Comparison of ENCODE assay signal across 18 mouse cellular contexts in the genomic region with DNA sequence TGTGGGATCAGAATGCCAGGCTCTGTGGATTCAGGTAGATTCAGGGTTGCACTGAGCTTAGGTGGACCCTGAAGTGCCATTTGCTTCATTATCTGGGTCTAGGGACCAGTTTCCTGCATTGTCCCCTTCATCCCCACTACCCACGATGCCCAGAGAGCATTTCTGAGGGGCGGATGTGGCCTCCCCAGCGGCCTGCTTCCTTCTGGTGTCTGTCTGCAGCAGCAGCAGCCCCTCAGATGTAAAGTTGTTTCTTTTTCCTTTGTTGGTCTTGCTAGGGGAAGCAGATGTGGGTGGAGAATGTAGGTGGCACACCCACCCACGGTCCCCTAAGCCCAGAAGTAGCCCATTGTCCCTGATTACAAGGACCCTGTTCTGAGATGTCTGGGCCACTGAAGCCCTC.
A peak's percentile ranks its signal among the peaks of the same experiment; 100 is the strongest.
DNase-seq lines count a peak whose midpoint lies in the region; ATAC-seq and TF ChIP-seq lines count a peak whose summit lies in the region.
"Had no signal": no experiment of that assay in that cellular context is flagged by ENCODE, and none has a peak within 500 bp of the region (broad histone marks: within the 10 kb centered on the region; RNA-seq: fewer than 3 reads in every experiment).

No protein-coding gene starts in this region.

- no peak for TF ChIP-seq CTCF in spleen, adult 2 months (IDR thresholded peaks at IDR 0.05; ENCODE audit: extremely low read depth, insufficient read depth, insufficient read length, insufficient replicate concordance)

- no peak for TF ChIP-seq POLR2A in spleen, adult 2 months (IDR thresholded peaks at IDR 0.05; ENCODE audit: low read depth, low read length)

- no peak for ATAC-seq in embryonic facial prominence, embryonic 12.5 days (ENCODE audit: insufficient number of reproducible peaks, insufficient read depth, low FRiP score, low TSS enrichment)

- DNase-seq in embryonic facial prominence, embryonic 10.5 days (ENCODE audit: low spot score): no peak
- peak in 1 of 2 experiments; percentile 66 for DNase-seq in spleen, adult 2 months (ENCODE audit: low read depth in 1 of 2, low spot score in 2 of 2)
- DNase-seq in spleen, postnatal 14 days (ENCODE audit: low spot score in 2 of 2): no peak
- peak; percentile 48 to 67 for DNase-seq in thymus, adult 18-20 months
- no peak for DNase-seq in heart, adult 18-20 months
- no peak for DNase-seq in left cerebral cortex, postnatal 36 days (ENCODE audit: low spot score in 2 of 2)
- no peak for DNase-seq in left cerebral cortex, adult 18-20 months (ENCODE audit: low spot score in 2 of 2)
- DNase-seq: cerebellum, adult 11 months; gastrocnemius, postnatal 14 days; kidney, adult 18-20 months; left cerebral cortex, postnatal 4 days; liver, embryonic 13.5 days; lung, postnatal 14 days had no signal

- no peak overlapping the region for H3K4me3 ChIP-seq in embryonic facial prominence, embryonic 12.5 days
- no peak overlapping the region for H3K4me3 ChIP-seq in embryonic facial prominence, embryonic 10.5 days
- H3K4me3 ChIP-seq in spleen, adult 2 months (ENCODE audit: extremely low read depth, insufficient read depth, insufficient read length): no peak overlapping the region
- H3K4me3 ChIP-seq: heart, embryonic 13.5 days; hindbrain, embryonic 12.5 days; liver, embryonic 13.5 days; midbrain, embryonic 12.5 days had no signal

- intact Hi-C loops in left cerebral cortex, postnatal 36 days (cut with DNase I): loop anchor here (5.0 kb wide), 1 partner anchor 96 kb away; no protein-coding TSS in a partner anchor

- no peaks in the 10 kb centered on the region for H3K36me3 ChIP-seq in embryonic facial prominence, embryonic 12.5 days
- H3K36me3 ChIP-seq in embryonic facial prominence, embryonic 10.5 days (replicated peaks): no peaks in the 10 kb centered on the region
- H3K36me3 ChIP-seq in spleen, adult 2 months (ENCODE audit: control insufficient read depth, insufficient read depth, low read length): peaks cover under 1% of the 10 kb centered on the region; the same call in 1 of the 2 replicates
- H3K36me3 ChIP-seq: heart, embryonic 13.5 days; hindbrain, embryonic 12.5 days; liver, embryonic 13.5 days; midbrain, embryonic 12.5 days had no signal

- H3K27ac ChIP-seq in embryonic facial prominence, embryonic 12.5 days: 0 out of 2 replicates have a peak overlapping the region, but pooled peaks have one; percentile 1
- no peak overlapping the region; the same call in 1 of the 2 replicates for H3K27ac ChIP-seq in embryonic facial prominence, embryonic 10.5 days (replicated peaks)
- peak overlapping the region; percentile 90 for H3K27ac ChIP-seq in spleen, adult 2 months (ENCODE audit: insufficient read depth, low read length)
- H3K27ac ChIP-seq: heart, embryonic 13.5 days; hindbrain, embryonic 12.5 days; liver, embryonic 13.5 days; midbrain, embryonic 12.5 days; stomach, postnatal 0 days had no signal

- WGBS in embryonic facial prominence, embryonic 12.5 days: 71% methylated on average over 4 of the region's 4 CpGs
- 76% methylated on average over 4 of the region's 4 CpGs for WGBS in embryonic facial prominence, embryonic 10.5 days
- 15% methylated on average over 4 of the region's 4 CpGs for WGBS in spleen, adult 2 months

- H3K4me1 ChIP-seq in embryonic facial prominence, embryonic 12.5 days: peaks cover 3% of the 10 kb centered on the region; the same call in 1 of the 2 replicates
- H3K4me1 ChIP-seq in embryonic facial prominence, embryonic 10.5 days: peaks cover 18% of the 10 kb centered on the region; the same call in 1 of the 2 replicates
- H3K4me1 ChIP-seq in spleen, adult 2 months (ENCODE audit: control insufficient read depth, insufficient read depth, insufficient read length): peaks cover 53% of the 10 kb centered on the region
- H3K4me1 ChIP-seq: liver, embryonic 13.5 days had no signal

- no peak overlapping the region for H3K4me2 ChIP-seq in embryonic facial prominence, embryonic 12.5 days (replicated peaks)
- H3K4me2 ChIP-seq: heart, embryonic 13.5 days; hindbrain, embryonic 12.5 days; liver, embryonic 13.5 days; midbrain, embryonic 12.5 days had no signal

- no peak overlapping the region for H3K9ac ChIP-seq in embryonic facial prominence, embryonic 12.5 days
- H3K9ac ChIP-seq: heart, embryonic 13.5 days; hindbrain, embryonic 12.5 days; liver, embryonic 13.5 days; midbrain, embryonic 12.5 days had no signal

- no peaks in the 10 kb centered on the region for H3K27me3 ChIP-seq in embryonic facial prominence, embryonic 12.5 days
- H3K27me3 ChIP-seq in embryonic facial prominence, embryonic 10.5 days (replicated peaks; ENCODE audit: low read depth, poor library complexity, severe bottlenecking): no peaks in the 10 kb centered on the region
- H3K27me3 ChIP-seq in spleen, adult 2 months (ENCODE audit: control insufficient read depth, insufficient read depth, low read length): no peaks in the 10 kb centered on the region
- H3K27me3 ChIP-seq: heart, embryonic 13.5 days; hindbrain, embryonic 12.5 days; liver, embryonic 13.5 days; midbrain, embryonic 12.5 days had no signal

- no peaks in the 10 kb centered on the region for H3K9me3 ChIP-seq in embryonic facial prominence, embryonic 12.5 days
- no peaks in the 10 kb centered on the region for H3K9me3 ChIP-seq in embryonic facial prominence, embryonic 10.5 days
- H3K9me3 ChIP-seq: heart, embryonic 13.5 days; hindbrain, embryonic 12.5 days; liver, embryonic 13.5 days; midbrain, embryonic 12.5 days had no signal

Comparison
In these comparisons a context has a peak if more than half of its experiments do, and no peak if none do; other contexts are left out.
1. DNase-seq: peak in thymus, adult 18-20 months (2 of 2); none in embryonic facial prominence, embryonic 10.5 days (single experiment), spleen, postnatal 14 days (0 of 2), heart, adult 18-20 months (0 of 2), left cerebral cortex, postnatal 36 days (0 of 2) and left cerebral cortex, adult 18-20 months (0 of 2).